Mouse (Mus musculus): Measurements from ENCODE around the gene Rptor. TPM values are rescaled to one million over a fixed set of nuclear protein-coding genes. Genes with fewer than 3 reads are reported as not detected.
A peak's percentile ranks its signal among the peaks of the same experiment; 100 is the strongest.

Rptor gene
- total and polyA plus RNA-seq, 3 experiments = 19.7 to 32.4 (median 32.1) TPM

- H3K4me1 ChIP-seq (ENCODE audit: control insufficient read depth, insufficient read depth, low read length) = peaks cover 5% of the 10 kb centered on the region
- no peak for DNase-seq
- TF ChIP-seq EP300 (IDR thresholded peaks at IDR 0.05; ENCODE audit: insufficient read depth, low read depth, low read length) = no peak
- TF ChIP-seq CTCF (IDR thresholded peaks at IDR 0.05) = no peak
- TF ChIP-seq POLR2A (IDR thresholded peaks at IDR 0.05; ENCODE audit: insufficient read depth, low read depth, low read length) = no peak
- intact Hi-C loops (cut with DNase I) = no loop called here
- H3K36me3 ChIP-seq (ENCODE audit: control insufficient read depth, insufficient read depth, low read length) = no peaks in the 10 kb centered on the region
- peaks cover 1% of the 10 kb centered on the region; the same call in 1 of the 2 replicates for H3K79me2 ChIP-seq (replicated peaks; ENCODE audit: control insufficient read depth, insufficient read depth, low read length)
- H3K27me3 ChIP-seq (ENCODE audit: control insufficient read depth, insufficient read depth, low read length) = no peaks in the 10 kb centered on the region
- H3K27ac ChIP-seq = no peak overlapping the region
- H3K9ac ChIP-seq (ENCODE audit: low read depth, low read length) = no peak overlapping the region
- H3K4me3 ChIP-seq = no peak overlapping the region
- WGBS = 94% methylated on average over 1 of the region's 1 CpGs
These were observed 191.3 kb downstream of the Rptor start for GRCm38 (mm10) chr11:119794020-119794419.

GRCm38 (mm10) chr11:119794671-119795070, 192.0 kb downstream of the Rptor start:
- no peak for TF ChIP-seq EP300 (IDR thresholded peaks at IDR 0.05; ENCODE audit: insufficient read depth, low read depth, low read length)
- Histone ChIP-seq H3K36me3 (ENCODE audit: control insufficient read depth, insufficient read depth, low read length) (no peaks in the 10 kb centered on the region), H3K4me1 (ENCODE audit: control insufficient read depth, insufficient read depth, low read length) (peaks cover 5% of the 10 kb centered on the region; the same call in 1 of the 2 replicates), H3K27ac (no peak overlapping the region), H3K4me3 (no peak overlapping the region), H3K27me3 (ENCODE audit: control insufficient read depth, insufficient read depth, low read length) (no peaks in the 10 kb centered on the region), H3K79me2 (replicated peaks; ENCODE audit: control insufficient read depth, insufficient read depth, low read length) (peaks cover 1% of the 10 kb centered on the region; the same call in 1 of the 2 replicates), H3K9ac (ENCODE audit: low read depth, low read length) (no peak overlapping the region)
- intact Hi-C loops (cut with DNase I) = no loop called here
- WGBS = 58% methylated on average over 6 of the region's 6 CpGs
- DNase-seq = no peak

- no peak overlapping the region for H3K9ac ChIP-seq (ENCODE audit: low read depth, low read length)
- DNase-seq = peak in 1 of 2 experiments; percentile 32
- TF ChIP-seq CTCF (IDR thresholded peaks at IDR 0.05) = no peak
- no peak for TF ChIP-seq POLR2A (IDR thresholded peaks at IDR 0.05; ENCODE audit: insufficient read depth, low read depth, low read length)
- TF ChIP-seq EP300 (IDR thresholded peaks at IDR 0.05; ENCODE audit: insufficient read depth, low read depth, low read length) = no peak
- no peak overlapping the region for H3K4me3 ChIP-seq
- intact Hi-C loops (cut with DNase I) = no loop called here
- peaks cover 5% of the 10 kb centered on the region; the same call in 1 of the 2 replicates for H3K4me1 ChIP-seq (ENCODE audit: control insufficient read depth, insufficient read depth, low read length)
- WGBS = 22% methylated on average over 7 of the region's 7 CpGs
- no peak overlapping the region for H3K27ac ChIP-seq
- no peaks in the 10 kb centered on the region for H3K27me3 ChIP-seq (ENCODE audit: control insufficient read depth, insufficient read depth, low read length)
- peaks cover 1% of the 10 kb centered on the region; the same call in 1 of the 2 replicates for H3K79me2 ChIP-seq (replicated peaks; ENCODE audit: control insufficient read depth, insufficient read depth, low read length)
- no peaks in the 10 kb centered on the region for H3K36me3 ChIP-seq (ENCODE audit: control insufficient read depth, insufficient read depth, low read length)
These were observed 193.7 kb downstream of the Rptor start for GRCm38 (mm10) chr11:119796406-119796805.

GRCm38 (mm10) chr11:119796846-119797245, 194.1 kb downstream of the Rptor start:
- intact Hi-C loops (cut with DNase I) = no loop called here
- DNase-seq = no peak
- H3K36me3 ChIP-seq (ENCODE audit: control insufficient read depth, insufficient read depth, low read length) = no peaks in the 10 kb centered on the region
- peaks cover 1% of the 10 kb centered on the region; the same call in 1 of the 2 replicates for H3K79me2 ChIP-seq (replicated peaks; ENCODE audit: control insufficient read depth, insufficient read depth, low read length)
- peaks cover 5% of the 10 kb centered on the region; the same call in 1 of the 2 replicates for H3K4me1 ChIP-seq (ENCODE audit: control insufficient read depth, insufficient read depth, low read length)
- H3K4me3 ChIP-seq = no peak overlapping the region
- H3K27me3 ChIP-seq (ENCODE audit: control insufficient read depth, insufficient read depth, low read length) = no peaks in the 10 kb centered on the region
- no peak for TF ChIP-seq CTCF (IDR thresholded peaks at IDR 0.05)
- TF ChIP-seq EP300 (IDR thresholded peaks at IDR 0.05; ENCODE audit: insufficient read depth, low read depth, low read length) = no peak
- no peak overlapping the region for H3K9ac ChIP-seq (ENCODE audit: low read depth, low read length)
- H3K27ac ChIP-seq = no peak overlapping the region
- 85% methylated on average over 7 of the region's 7 CpGs for WGBS

- Histone ChIP-seq H3K36me3 (ENCODE audit: control insufficient read depth, insufficient read depth, low read length) (no peaks in the 10 kb centered on the region), H3K4me3 (no peak overlapping the region), H3K9ac (ENCODE audit: low read depth, low read length) (no peak overlapping the region), H3K79me2 (replicated peaks; ENCODE audit: control insufficient read depth, insufficient read depth, low read length) (peaks cover 1% of the 10 kb centered on the region; the same call in 1 of the 2 replicates), H3K4me1 (ENCODE audit: control insufficient read depth, insufficient read depth, low read length) (peaks cover 5% of the 10 kb centered on the region; the same call in 1 of the 2 replicates), H3K27ac (no peak overlapping the region), H3K27me3 (ENCODE audit: control insufficient read depth, insufficient read depth, low read length) (no peaks in the 10 kb centered on the region)
- WGBS = 76% methylated on average over 2 of the region's 2 CpGs
- TF ChIP-seq POLR2A (IDR thresholded peaks at IDR 0.05; ENCODE audit: insufficient read depth, low read depth, low read length) (no peak), EP300 (IDR thresholded peaks at IDR 0.05; ENCODE audit: insufficient read depth, low read depth, low read length) (no peak), CTCF (IDR thresholded peaks at IDR 0.05) (no peak)
- intact Hi-C loops (cut with DNase I) = no loop called here
- DNase-seq = no peak
These were observed 196.8 kb downstream of the Rptor start for GRCm38 (mm10) chr11:119799536-119799935.

GRCm38 (mm10) chr11:119801855-119802254, 199.2 kb downstream of the Rptor start:
- Histone ChIP-seq H3K27ac (no peak overlapping the region), H3K4me1 (ENCODE audit: control insufficient read depth, insufficient read depth, low read length) (no peaks in the 10 kb centered on the region; the same call in 1 of the 2 replicates), H3K9ac (ENCODE audit: low read depth, low read length) (no peak overlapping the region), H3K4me3 (no peak overlapping the region), H3K36me3 (ENCODE audit: control insufficient read depth, insufficient read depth, low read length) (no peaks in the 10 kb centered on the region), H3K79me2 (replicated peaks; ENCODE audit: control insufficient read depth, insufficient read depth, low read length) (no peaks in the 10 kb centered on the region; the same call in 1 of the 2 replicates), H3K27me3 (ENCODE audit: control insufficient read depth, insufficient read depth, low read length) (no peaks in the 10 kb centered on the region)
- WGBS = 100% methylated on average over 1 of the region's 1 CpGs
- TF ChIP-seq EP300 (IDR thresholded peaks at IDR 0.05; ENCODE audit: insufficient read depth, low read depth, low read length) (no peak), CTCF (IDR thresholded peaks at IDR 0.05) (no peak), POLR2A (IDR thresholded peaks at IDR 0.05; ENCODE audit: insufficient read depth, low read depth, low read length) (no peak)
- no peak for DNase-seq
- intact Hi-C loops (cut with DNase I) = no loop called here

Data from heart, adult 2 months (tissue).